Mouse (Mus musculus) bone marrow, adult 2 months (tissue): ENCODE measurements around the gene Son. TPM values are rescaled to one million over a fixed set of nuclear protein-coding genes. Genes with fewer than 3 reads are reported as not detected.
"Not testable (repeated sequence)": the region's sequence is repeated elsewhere in the genome, so short reads cannot be mapped to it uniquely, and the experiment has no call there.

Experiments
- H3K27ac ChIP-seq: fragments of 200-500 bp; 2 replicates; pipeline ENCODE4 v1.5.1; 2012; ENCODE audit warnings: low read depth, mild to moderate bottlenecking, control low read depth, inconsistent platforms, low read length; ENCODE audit not compliant: control insufficient read depth, poor library complexity, insufficient read depth
- H3K4me1 ChIP-seq: fragments of 200-500 bp; 2 replicates; pipeline ENCODE4 v1.6.1; 2011; ENCODE audit warnings: low read length; ENCODE audit not compliant: control insufficient read depth, insufficient read depth
- H3K4me3 ChIP-seq: fragments of 200-500 bp; replicated peaks from 2 replicates; pipeline ENCODE3; 2011; ENCODE audit warnings: mild to moderate bottlenecking, low read depth, low read length, control low read depth; ENCODE audit not compliant: control insufficient read depth
- CTCF ChIP-seq: fragments of 200-500 bp; IDR thresholded peaks from 2 replicates; pipeline ENCODE4 v1.5.1; 2011; ENCODE audit warnings: low read length, control low read depth; ENCODE audit not compliant: control insufficient read depth, insufficient read depth
- POLR2A ChIP-seq: fragments of 200-500 bp; IDR thresholded peaks from 2 replicates; pipeline ENCODE4 v1.6.1; 2011; ENCODE audit warnings: low read depth, mild to moderate bottlenecking, control low read depth, low read length, borderline replicate concordance; ENCODE audit not compliant: control insufficient read depth
- WGBS: fragments of 180-500 bp; shearing (Covaris S2); methylation state at CpG from one replicate; pipeline ENCODE4 v1.1.7; 2018; 5-methylcytosine and 5-hydroxymethylcytosine counted together
- polyA plus RNA-seq: library from polyadenylated mRNA; stranded (reverse); fragments of >200 nt; gene quantifications from 2 replicates; pipeline ENCODE4 v1.2.4, GENCODE M21; 2011; ENCODE audit warnings: low replicate concordance; ENCODE audit not compliant: missing spikeins, insufficient read depth, insufficient read length

The Son gene
- polyA plus RNA-seq, 1 experiment = 165 TPM

GRCm38 (mm10) chr16:91629749-91630148 is 17.6 kb upstream of the Son start:
- 68% methylated on average over 4 of the region's 4 CpGs for WGBS
- H3K4me3 ChIP-seq = no peak overlapping the region
- no peak for TF ChIP-seq POLR2A
- no peak for TF ChIP-seq CTCF
- H3K4me1 ChIP-seq = peaks cover 13% of the 10 kb centered on the region
- H3K27ac ChIP-seq = peak overlapping the region; percentile 84

GRCm38 (mm10) chr16:91630584-91630983 is 16.7 kb upstream of the Son start:
- Histone ChIP-seq H3K27ac (no peak overlapping the region), H3K4me1 (peaks cover 13% of the 10 kb centered on the region), H3K4me3 (no peak overlapping the region)
- WGBS = 88% methylated on average over 1 of the region's 1 CpGs
- TF ChIP-seq CTCF = no peak

GRCm38 (mm10) chr16:91632439-91632838 is 14.9 kb upstream of the Son start:
- peaks cover 13% of the 10 kb centered on the region for H3K4me1 ChIP-seq
- H3K4me3 ChIP-seq = no peak overlapping the region
- H3K27ac ChIP-seq = no peak overlapping the region
- 69% methylated on average over 5 of the region's 5 CpGs for WGBS
- TF ChIP-seq CTCF = no peak
- TF ChIP-seq POLR2A = no peak

- Histone ChIP-seq H3K4me3 (no peak overlapping the region), H3K27ac (no peak overlapping the region), H3K4me1 (peaks cover 13% of the 10 kb centered on the region)
- 0 out of 2 replicates have a peak, but pooled peaks have one; percentile 21 for TF ChIP-seq POLR2A
- no peak for TF ChIP-seq CTCF
- WGBS = 87% methylated on average over 7 of the region's 7 CpGs
Measured at GRCm38 (mm10) chr16:91632940-91633339, 14.4 kb upstream of the Son start.

GRCm38 (mm10) chr16:91633641-91634040 is 13.7 kb upstream of the Son start:
- peaks cover 7% of the 10 kb centered on the region for H3K4me1 ChIP-seq
- TF ChIP-seq CTCF = no peak
- TF ChIP-seq POLR2A = no peak
- no peak overlapping the region for H3K4me3 ChIP-seq
- peak overlapping the region; percentile 64 for H3K27ac ChIP-seq
- 53% methylated on average over 12 of the region's 12 CpGs for WGBS

- no peak for TF ChIP-seq POLR2A
- no peak for TF ChIP-seq CTCF
- Histone ChIP-seq H3K4me1 (peaks cover 3% of the 10 kb centered on the region; the same call in 1 of the 2 replicates), H3K27ac (no peak overlapping the region), H3K4me3 (no peak overlapping the region)
- 96% methylated on average over 5 of the region's 5 CpGs for WGBS
Measured at GRCm38 (mm10) chr16:91639161-91639560, 8.1 kb upstream of the Son start.

GRCm38 (mm10) chr16:91639636-91640035 is 7.7 kb upstream of the Son start:
- WGBS = 91% methylated on average over 2 of the region's 2 CpGs
- Histone ChIP-seq H3K4me1 (peaks cover 3% of the 10 kb centered on the region; the same call in 1 of the 2 replicates), H3K27ac (peak overlapping the region; percentile 12; the same call in 1 of the 2 replicates), H3K4me3 (no peak overlapping the region)
- no peak for TF ChIP-seq CTCF
- TF ChIP-seq POLR2A = no peak

- H3K4me1 ChIP-seq = peaks cover 3% of the 10 kb centered on the region; the same call in 1 of the 2 replicates
- 67% methylated on average over 8 of the region's 8 CpGs for WGBS
- TF ChIP-seq POLR2A = no peak
- TF ChIP-seq CTCF = no peak
- peak overlapping the region; percentile 12; the same call in 1 of the 2 replicates for H3K27ac ChIP-seq
- no peak overlapping the region for H3K4me3 ChIP-seq
Measured at GRCm38 (mm10) chr16:91640171-91640570, 7.1 kb upstream of the Son start.

- no peak for TF ChIP-seq POLR2A
- TF ChIP-seq CTCF = no peak
- Histone ChIP-seq H3K4me3 (no peak overlapping the region), H3K27ac (no peak overlapping the region), H3K4me1 (peaks cover 1% of the 10 kb centered on the region; the same call in 1 of the 2 replicates)
- WGBS = 58% methylated on average over 2 of the region's 2 CpGs
Measured at GRCm38 (mm10) chr16:91644901-91645300, 2.4 kb upstream of the Son start.

- not testable (repeated sequence) for H3K4me1 ChIP-seq, H3K27ac ChIP-seq, H3K4me3 ChIP-seq
- 22% methylated on average over 1 of the region's 2 CpGs for WGBS
Measured at GRCm38 (mm10) chr16:91645420-91645819, 1.9 kb upstream of the Son start.
